8 mouse cellular contexts compared by ENCODE assay signal in genomic region chr4:132884844-132885374, GRCm38 (mm10). TPM values are rescaled to one million over a fixed set of nuclear protein-coding genes. Genes with fewer than 3 reads are reported as not detected.
A peak's percentile ranks its signal among the peaks of the same experiment; 100 is the strongest.
DNase-seq lines count a peak whose midpoint lies in the region; ATAC-seq lines count a peak whose summit lies in the region.

No protein-coding gene starts in this region.

- H3K27me3 ChIP-seq in heart, embryonic 12.5 days (replicated peaks), result no peaks in the 10 kb centered on the region
- H3K27me3 ChIP-seq in hindbrain, embryonic 16.5 days (replicated peaks; ENCODE audit: control insufficient read depth, insufficient read depth, low read length), result no peaks in the 10 kb centered on the region
- no peaks in the 10 kb centered on the region for H3K27me3 ChIP-seq in lung, embryonic 16.5 days (ENCODE audit: control insufficient read depth, insufficient read depth, low read depth, low read length)

- no peaks in the 10 kb centered on the region for H3K9me3 ChIP-seq in heart, embryonic 12.5 days (replicated peaks)
- H3K9me3 ChIP-seq in hindbrain, embryonic 16.5 days (ENCODE audit: control insufficient read depth, low read length), result no peaks in the 10 kb centered on the region
- H3K9me3 ChIP-seq in lung, embryonic 16.5 days (ENCODE audit: control insufficient read depth, low read length), result no peaks in the 10 kb centered on the region

- DNase-seq in heart, postnatal 36 days, result no peak
- peak; percentile 62 for DNase-seq in brain, adult 2 months (ENCODE audit: low read depth, low spot score)
- DNase-seq in urinary bladder, postnatal 14 days (ENCODE audit: low spot score), result no peak
- DNase-seq in adrenal gland, adult 18-20 months (ENCODE audit: low spot score in 2 of 2), result no peak
- DNase-seq in kidney, adult 9 months, result no peak

- peak overlapping the region; percentile 94 for H3K9ac ChIP-seq in heart, embryonic 12.5 days
- H3K9ac ChIP-seq in hindbrain, embryonic 16.5 days (ENCODE audit: low read depth, low read length), result peak overlapping the region; percentile 91
- peak overlapping the region; percentile 95 for H3K9ac ChIP-seq in lung, embryonic 16.5 days (ENCODE audit: low read length)

- intact Hi-C loops in heart, postnatal 36 days (cut with DNase I), result loop anchor here (2.0 kb wide), 3 partner anchors 20 to 40 kb away; partner anchors contain the start of gene Fam76a

- H3K27ac ChIP-seq in heart, embryonic 12.5 days (ENCODE audit: poor library complexity, severe bottlenecking), result peak overlapping the region; percentile 86
- peak overlapping the region; percentile 76; the same call in 1 of the 2 replicates for H3K27ac ChIP-seq in hindbrain, embryonic 16.5 days (ENCODE audit: low read depth, low read length)
- peak overlapping the region; percentile 64 for H3K27ac ChIP-seq in lung, embryonic 16.5 days (ENCODE audit: low read length)

- H3K36me3 ChIP-seq in heart, embryonic 12.5 days, result peaks cover 12% of the 10 kb centered on the region
- no peaks in the 10 kb centered on the region for H3K36me3 ChIP-seq in hindbrain, embryonic 16.5 days (ENCODE audit: control insufficient read depth, insufficient read depth, low read length)
- H3K36me3 ChIP-seq in lung, embryonic 16.5 days (ENCODE audit: control insufficient read depth, insufficient read depth, low read length), result peaks cover 3% of the 10 kb centered on the region; the same call in 1 of the 2 replicates

- H3K4me3 ChIP-seq in heart, embryonic 12.5 days, result peak overlapping the region; percentile 82
- H3K4me3 ChIP-seq in hindbrain, embryonic 16.5 days (ENCODE audit: low read length), result peak overlapping the region; percentile 100
- peak overlapping the region; percentile 87 for H3K4me3 ChIP-seq in lung, embryonic 16.5 days (ENCODE audit: low read length)

- 0 out of 2 replicates have a peak, but pooled peaks have one; percentile 3 for ATAC-seq in heart, embryonic 12.5 days (ENCODE audit: insufficient number of reproducible peaks, low FRiP score)
- no peak for ATAC-seq in hindbrain, embryonic 16.5 days
- peak; percentile 27; the same call in 1 of the 2 replicates for ATAC-seq in lung, embryonic 16.5 days (ENCODE audit: low read depth)

- 10% methylated on average over 9 of the region's 9 CpGs for WGBS in heart, embryonic 12.5 days
- WGBS in hindbrain, embryonic 16.5 days, result 13% methylated on average over 9 of the region's 9 CpGs
- 4% methylated on average over 9 of the region's 9 CpGs for WGBS in lung, embryonic 16.5 days

- peak overlapping the region; percentile 78 for H3K4me2 ChIP-seq in heart, embryonic 12.5 days
- peak overlapping the region; percentile 95 for H3K4me2 ChIP-seq in hindbrain, embryonic 16.5 days (ENCODE audit: low read length)
- H3K4me2 ChIP-seq in lung, embryonic 16.5 days (ENCODE audit: low read depth, low read length), result peak overlapping the region; percentile 82

- peaks cover 31% of the 10 kb centered on the region for H3K4me1 ChIP-seq in heart, embryonic 12.5 days (replicated peaks)
- H3K4me1 ChIP-seq in hindbrain, embryonic 16.5 days (ENCODE audit: control insufficient read depth, insufficient read depth, low read depth, low read length), result peaks cover 19% of the 10 kb centered on the region
- peaks cover 14% of the 10 kb centered on the region for H3K4me1 ChIP-seq in lung, embryonic 16.5 days (replicated peaks; ENCODE audit: control insufficient read depth, insufficient read depth, low read length)

RNA-seq across cellular contexts. Expression of gene Stx12, which starts 0.6 kb away (rescaled TPM):
- polyA plus RNA-seq in heart, embryonic 12.5 days (2016; fragmentation: Nextera tagmentation; extraction: Ambion mirVana), result 60.1 and 60.9 TPM in 2 replicates
- 10 to 100 TPM; 36.4 to 36.7 TPM for total RNA-seq in heart, postnatal 36 days (2021)
- polyA plus RNA-seq in hindbrain, embryonic 16.5 days (2015; fragmentation: Nextera tagmentation; extraction: Ambion mirVana), result 151 and 156 TPM in 2 replicates
- 64.1 and 68.4 TPM in 2 replicates for polyA plus RNA-seq in lung, embryonic 16.5 days (2015; fragmentation: Nextera tagmentation; extraction: Ambion mirVana)
- total RNA-seq in adrenal gland, adult 18-20 months (2021), result 10 to 100 TPM; 58.8 to 59.2 TPM

RNA-seq across cellular contexts. Expression of gene Fam76a, which starts 37.4 kb away (rescaled TPM):
- polyA plus RNA-seq in heart, embryonic 12.5 days (2016; fragmentation: Nextera tagmentation; extraction: Ambion mirVana), result 25.9 and 29.0 TPM in 2 replicates
- 10 to 100 TPM; 42.3 to 46.4 TPM for total RNA-seq in heart, postnatal 36 days (2021)
- polyA plus RNA-seq in hindbrain, embryonic 16.5 days (2015; fragmentation: Nextera tagmentation; extraction: Ambion mirVana), result 33.5 and 40.6 TPM in 2 replicates
- polyA plus RNA-seq in lung, embryonic 16.5 days (2015; fragmentation: Nextera tagmentation; extraction: Ambion mirVana), result 42.9 and 44.5 TPM in 2 replicates
- 10 to 100 TPM; 25.2 to 26.1 TPM for total RNA-seq in adrenal gland, adult 18-20 months (2021)

RNA-seq across cellular contexts. Expression of gene Ppp1r8, which starts 41.9 kb away (rescaled TPM):
- polyA plus RNA-seq in heart, embryonic 12.5 days (2016; fragmentation: Nextera tagmentation; extraction: Ambion mirVana), result 28.6 and 30.0 TPM in 2 replicates
- total RNA-seq in heart, postnatal 36 days (2021), result 10 to 100 TPM; 16.6 to 18.8 TPM
- 58.3 and 59.4 TPM in 2 replicates for polyA plus RNA-seq in hindbrain, embryonic 16.5 days (2015; fragmentation: Nextera tagmentation; extraction: Ambion mirVana)
- polyA plus RNA-seq in lung, embryonic 16.5 days (2015; fragmentation: Nextera tagmentation; extraction: Ambion mirVana), result 58.4 and 59.1 TPM in 2 replicates
- 10 to 100 TPM; 31.2 to 41.0 TPM for total RNA-seq in adrenal gland, adult 18-20 months (2021)
